ENCODE assay signal across 8 mouse cellular contexts in genomic region chr11:58306860-58307308, GRCm38 (mm10). TPM values are rescaled to one million over a fixed set of nuclear protein-coding genes. Genes with fewer than 3 reads are reported as not detected.
DNase-seq lines count a peak whose midpoint lies in the region; ATAC-seq lines count a peak whose summit lies in the region.

Zfp692 (plus strand) TSS chr11:58307069.

- H3K9me3 ChIP-seq in embryonic facial prominence, embryonic 14.5 days (ENCODE audit: control insufficient read depth, low read length) = no peaks in the 10 kb centered on the region
- no peaks in the 10 kb centered on the region for H3K9me3 ChIP-seq in kidney, embryonic 14.5 days (ENCODE audit: control insufficient read depth, low read length)
- H3K9me3 ChIP-seq in limb, embryonic 15.5 days = no peaks in the 10 kb centered on the region

- peak within 1 kb of the TSS; percentile 96 for H3K4me2 ChIP-seq in embryonic facial prominence, embryonic 14.5 days (ENCODE audit: low read depth, low read length)
- H3K4me2 ChIP-seq in kidney, embryonic 14.5 days (replicated peaks; ENCODE audit: low read depth, low read length) = peak within 1 kb of the TSS; percentile 88
- H3K4me2 ChIP-seq in limb, embryonic 15.5 days = peak within 1 kb of the TSS; percentile 94

- peak; percentile 93 for DNase-seq in 3T3-L1 (ENCODE audit: low read depth, low spot score)
- peak; percentile 88 to 90 for DNase-seq in adrenal gland, postnatal 4 days (ENCODE audit: low spot score in 2 of 2)
- DNase-seq in embryonic facial prominence, embryonic 14.5 days (ENCODE audit: low spot score) = peak; percentile 99
- DNase-seq in heart, adult 8-10 months (ENCODE audit: low spot score) = peak; percentile 94
- DNase-seq in monocyte, adult 2 months (ENCODE audit: low read depth in 1 of 2, low spot score in 2 of 2) = peak; percentile 70 to 83
- peak; percentile 92 to 94 for DNase-seq in spleen, postnatal 36 days (ENCODE audit: low spot score in 2 of 2)

- peak within 1 kb of the TSS; percentile 72 for H3K9ac ChIP-seq in embryonic facial prominence, embryonic 14.5 days (ENCODE audit: low read depth, low read length)
- H3K9ac ChIP-seq in kidney, embryonic 14.5 days (ENCODE audit: low read depth, low read length) = peak within 1 kb of the TSS; percentile 73
- peak within 1 kb of the TSS; percentile 62 for H3K9ac ChIP-seq in limb, embryonic 15.5 days

- no peaks in the 10 kb centered on the region for H3K27me3 ChIP-seq in embryonic facial prominence, embryonic 14.5 days (replicated peaks; ENCODE audit: control insufficient read depth, insufficient read depth, low read length)
- H3K27me3 ChIP-seq in kidney, embryonic 14.5 days (ENCODE audit: control insufficient read depth, insufficient read depth, low read length) = no peaks in the 10 kb centered on the region
- no peaks in the 10 kb centered on the region for H3K27me3 ChIP-seq in limb, embryonic 15.5 days

- peak; percentile 76 for ATAC-seq in embryonic facial prominence, embryonic 14.5 days (ENCODE audit: low read depth)
- peak; percentile 75 for ATAC-seq in kidney, embryonic 14.5 days (ENCODE audit: low FRiP score, low TSS enrichment)
- ATAC-seq in limb, embryonic 15.5 days (ENCODE audit: insufficient number of reproducible peaks, low FRiP score, low TSS enrichment, low read depth) = peak; percentile 57

- H3K36me3 ChIP-seq in embryonic facial prominence, embryonic 14.5 days (ENCODE audit: control insufficient read depth, insufficient read depth, low read length) = 0 out of 2 replicates have a peak, but pooled peaks cover 4% of the 10 kb centered on the region
- H3K36me3 ChIP-seq in kidney, embryonic 14.5 days (ENCODE audit: control insufficient read depth, insufficient read depth, low read length) = no peaks in the 10 kb centered on the region
- H3K36me3 ChIP-seq in limb, embryonic 15.5 days = peaks cover 9% of the 10 kb centered on the region

- peak within 1 kb of the TSS; percentile 48 for H3K4me3 ChIP-seq in embryonic facial prominence, embryonic 14.5 days (ENCODE audit: low read depth, low read length)
- peak within 1 kb of the TSS; percentile 54 for H3K4me3 ChIP-seq in kidney, embryonic 14.5 days (ENCODE audit: low read length)
- peak within 1 kb of the TSS; percentile 57 for H3K4me3 ChIP-seq in limb, embryonic 15.5 days

- 0% methylated on average over 26 of the region's 34 CpGs for WGBS in embryonic facial prominence, embryonic 14.5 days
- under 1% methylated on average over 34 of the region's 34 CpGs for WGBS in kidney, embryonic 14.5 days
- WGBS in limb, embryonic 15.5 days = under 1% methylated on average over 34 of the region's 34 CpGs

- H3K27ac ChIP-seq in embryonic facial prominence, embryonic 14.5 days (replicated peaks; ENCODE audit: low read depth, low read length) = peak within 1 kb of the TSS; percentile 82
- peak within 1 kb of the TSS; percentile 56; the same call in 1 of the 2 replicates for H3K27ac ChIP-seq in kidney, embryonic 14.5 days (ENCODE audit: low read depth, low read length)
- H3K27ac ChIP-seq in limb, embryonic 15.5 days = peak within 1 kb of the TSS; percentile 88

- peaks cover 15% of the 10 kb centered on the region for H3K4me1 ChIP-seq in embryonic facial prominence, embryonic 14.5 days (ENCODE audit: control insufficient read depth, insufficient read depth, low read length)
- peaks cover 13% of the 10 kb centered on the region; the same call in 1 of the 2 replicates for H3K4me1 ChIP-seq in kidney, embryonic 14.5 days (ENCODE audit: control insufficient read depth, insufficient read depth, low read length)
- peaks cover 21% of the 10 kb centered on the region for H3K4me1 ChIP-seq in limb, embryonic 15.5 days

RNA-seq across cellular contexts. Expression of gene Zfp692, which starts in this region (rescaled TPM):
- total RNA-seq in adrenal gland, postnatal 4 days (2021) = 10 to 100 TPM; 13.4 to 15.0 TPM
- 14.2 and 14.7 TPM in 2 replicates for polyA plus RNA-seq in embryonic facial prominence, embryonic 14.5 days (2014; fragmentation: Nextera tagmentation; extraction: Ambion mirVana)
- 1 to 10 TPM; 3.0 to 5.0 (median 3.5) TPM for total RNA-seq in heart, adult 8-10 months (2022)
- polyA plus RNA-seq in kidney, embryonic 14.5 days (2014; fragmentation: Nextera tagmentation; extraction: Ambion mirVana) = 19.3 and 23.1 TPM in 2 replicates
- polyA plus RNA-seq in limb, embryonic 15.5 days (2015; fragmentation: Nextera tagmentation; extraction: Ambion mirVana) = 33.3 and 36.4 TPM in 2 replicates

Comparison
In these comparisons a context has a peak if more than half of its experiments do, and no peak if none do; other contexts are left out.
1. Peak in every context shown above with its lines: DNase-seq, ATAC-seq, H3K4me3 ChIP-seq and H3K27ac ChIP-seq.